Mouse (Mus musculus): Measurements from ENCODE around the gene Mocs3.

The Mocs3 gene

GRCm38 (mm10) chr2:168230026-168230728 lies at the start of gene Mocs3, which contains the start of the genes Gm20716 and Dpm1:
Gene Mocs3, plus strand, starts transcription at chr2:168230622.
Gene Gm20716, minus strand, starts transcription at chr2:168230364.
Gene Dpm1, minus strand, starts transcription at chr2:168230591.
- DNase-seq (ENCODE audit: low spot score in 2 of 2): peak; percentile 85 to 87

- DNase-seq (ENCODE audit: low spot score in 2 of 2): no peak
These were observed 38.6 kb upstream of the Mocs3 start for GRCm38 (mm10) chr2:168191856-168192255.

DNA sequence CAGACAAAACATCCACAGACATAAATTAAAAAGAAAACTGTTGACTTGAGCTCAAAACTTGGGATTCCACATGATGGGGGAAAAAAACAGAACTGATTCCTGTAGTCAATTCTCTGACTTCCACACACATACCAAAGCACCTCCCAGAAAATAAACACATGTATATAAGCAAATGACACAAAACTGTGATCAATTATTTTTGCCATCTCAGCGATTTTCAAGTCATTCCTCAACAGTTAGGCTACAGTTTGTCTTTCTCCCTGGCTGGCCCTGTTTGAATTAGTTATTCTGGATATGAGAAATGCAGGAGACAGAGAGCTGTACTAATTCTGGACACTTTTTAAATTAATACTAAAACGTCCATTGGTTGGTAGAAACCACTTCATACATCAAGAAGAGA lies 36.7 kb upstream of the Mocs3 start:
- DNase-seq (ENCODE audit: low spot score in 2 of 2): no peak

- no peak for DNase-seq (ENCODE audit: low spot score in 2 of 2)
These were observed 34.7 kb upstream of the Mocs3 start for GRCm38 (mm10) chr2:168195721-168196120.

DNA sequence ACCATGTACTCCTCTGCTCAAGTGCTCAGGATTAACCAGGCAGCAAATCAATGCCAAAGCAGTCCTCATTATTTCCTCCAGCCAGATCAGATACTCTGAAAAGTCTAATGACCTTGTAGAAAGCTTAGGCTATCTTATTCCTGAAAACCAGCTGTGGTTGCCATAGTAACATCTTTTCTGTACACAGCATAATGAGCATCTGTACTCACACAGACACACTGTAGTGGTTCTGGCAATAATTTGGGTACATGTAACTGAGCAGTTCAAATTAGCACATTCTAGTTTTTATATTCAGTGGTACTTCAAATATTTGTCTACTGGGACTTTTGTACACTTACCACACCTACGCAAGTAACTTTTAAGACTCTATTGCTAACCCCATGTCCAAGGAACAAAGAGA lies 32.0 kb upstream of the Mocs3 start:
- DNase-seq (ENCODE audit: low spot score in 2 of 2): no peak

DNA sequence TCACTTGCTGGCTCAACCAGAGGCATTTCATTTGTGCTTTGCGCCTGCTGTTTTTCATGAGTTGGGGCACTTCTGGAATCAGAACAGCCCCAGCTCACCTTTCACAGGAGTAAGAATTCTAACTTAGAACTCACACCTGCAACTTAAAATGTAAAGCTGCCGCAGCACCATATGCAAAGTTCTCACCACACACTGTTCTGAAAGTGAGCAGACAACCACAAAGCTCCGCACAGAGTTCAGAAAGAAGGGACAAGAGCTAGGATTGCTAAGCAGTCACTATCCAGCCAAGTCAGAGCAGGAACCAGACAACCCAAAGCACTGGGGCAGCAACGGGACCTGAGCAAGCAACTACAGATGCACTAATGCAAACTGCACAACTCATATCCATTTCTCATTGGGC lies 30.9 kb upstream of the Mocs3 start:
- DNase-seq (ENCODE audit: low spot score in 2 of 2): no peak

DNA sequence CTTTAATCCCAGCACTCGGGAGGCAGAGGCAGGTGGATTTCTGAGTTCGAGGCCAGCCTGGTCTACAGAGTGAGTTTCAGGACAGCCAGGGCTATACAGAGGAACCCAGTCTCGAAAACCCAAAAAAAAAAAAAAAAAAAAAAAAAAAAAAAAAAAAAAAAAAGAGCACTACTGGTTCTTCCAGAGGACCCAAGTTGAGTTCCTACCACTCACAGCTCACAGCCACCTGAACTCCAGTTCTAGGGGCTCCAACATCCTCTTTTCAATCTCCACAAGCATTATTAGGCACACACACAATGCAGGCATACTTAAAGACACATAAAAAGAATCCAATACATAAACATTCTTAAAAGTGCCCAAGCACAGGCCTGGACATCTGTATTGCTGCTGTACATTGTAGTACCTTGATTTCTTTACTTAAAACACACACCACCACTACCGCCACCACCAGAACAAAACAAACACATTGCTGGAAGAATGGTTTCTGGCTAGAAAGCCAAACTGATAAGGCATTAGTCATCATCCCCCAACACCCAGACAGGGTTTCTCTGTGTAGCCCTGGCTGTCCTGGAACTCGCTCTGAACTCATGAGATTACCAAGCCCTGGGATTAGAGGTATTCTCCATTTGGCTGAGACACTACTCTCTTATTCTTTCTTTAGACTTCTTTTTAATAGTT lies 30.3 kb upstream of the Mocs3 start:
- no peak for DNase-seq (ENCODE audit: low spot score in 2 of 2)

GRCm38 (mm10) chr2:168204476-168204999 lies 25.9 kb upstream of the Mocs3 start:
- no peak for DNase-seq (ENCODE audit: low spot score in 2 of 2)

DNA sequence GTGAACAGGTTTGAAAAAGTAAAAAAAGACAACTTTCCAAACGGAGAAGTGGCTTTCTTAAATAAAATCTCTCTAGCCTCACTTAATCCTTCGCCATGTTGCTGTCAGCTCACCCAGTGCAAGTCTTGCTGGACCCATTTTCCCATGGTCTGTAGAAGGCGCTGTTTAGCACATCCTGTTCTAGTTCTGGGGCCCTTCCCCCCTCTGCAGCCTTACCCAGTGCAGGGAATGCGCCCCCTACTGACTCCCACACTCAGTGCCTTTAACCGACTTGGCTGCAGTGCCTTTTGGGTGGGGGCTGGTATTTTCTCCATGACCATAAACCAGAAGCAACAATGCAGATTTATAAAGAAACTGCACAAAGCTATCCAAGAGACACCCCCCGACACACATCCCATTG lies 25.2 kb upstream of the Mocs3 start:
- peak; percentile 89 to 94 for DNase-seq (ENCODE audit: low spot score in 2 of 2)

DNA sequence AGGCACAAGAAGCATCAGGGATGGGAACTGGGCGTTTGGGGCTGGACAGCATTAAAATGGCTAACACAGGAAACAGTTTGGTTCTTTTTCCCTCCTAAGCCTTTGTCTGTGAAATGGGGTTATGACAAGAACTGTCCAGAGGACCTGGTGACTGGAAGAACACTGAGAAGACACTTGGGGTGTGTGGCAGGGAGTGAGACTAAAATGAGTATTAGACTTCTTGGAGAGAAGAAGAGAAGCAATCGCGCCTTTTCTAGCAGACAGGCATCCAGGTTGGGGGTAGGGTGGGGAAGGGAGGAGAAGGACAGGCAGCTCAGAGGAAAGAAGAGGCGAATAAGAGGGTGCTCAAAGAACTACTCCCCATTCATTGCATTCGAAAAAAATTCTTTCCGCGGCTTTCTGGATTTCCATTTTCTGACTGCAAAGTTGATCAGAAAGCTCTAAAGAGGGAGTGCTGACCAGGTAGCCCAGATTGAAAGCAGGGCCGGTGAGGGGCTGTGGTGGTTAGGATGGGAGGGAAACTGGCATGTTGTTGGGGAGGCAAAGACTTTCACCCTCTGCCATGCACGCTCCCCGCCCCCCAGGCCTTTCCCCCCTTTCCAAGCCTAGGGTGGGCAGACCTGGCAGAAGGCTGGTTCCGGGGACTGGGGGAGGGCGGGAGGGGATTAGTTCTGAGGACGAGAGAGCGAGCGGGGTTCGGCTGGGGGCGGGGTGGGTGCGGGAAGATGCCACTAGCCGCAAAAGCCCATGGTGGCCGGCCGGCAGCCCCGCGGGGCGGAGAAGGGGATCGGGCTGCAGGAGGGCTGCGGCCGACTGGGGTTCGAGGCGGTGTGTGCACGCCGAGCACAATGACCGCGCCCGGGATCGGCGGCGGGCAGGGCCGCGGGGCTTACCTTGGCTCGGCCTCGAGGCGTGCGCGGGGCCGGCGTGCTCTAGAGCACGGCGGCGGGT lies 24.5 kb upstream of the Mocs3 start:
- DNase-seq (ENCODE audit: low spot score in 2 of 2): peak in 1 of 2 experiments; percentile 12

- peak; percentile 97 to 99 for DNase-seq (ENCODE audit: low spot score in 2 of 2)
These were observed 23.4 kb upstream of the Mocs3 start, which contains the start of gene Adnp for GRCm38 (mm10) chr2:168206725-168207644. Gene Adnp, minus strand, starts transcription at chr2:168207112.

GRCm38 (mm10) chr2:168207883-168208282 lies 22.5 kb upstream of the Mocs3 start:
- DNase-seq (ENCODE audit: low spot score in 2 of 2): no peak

DNA sequence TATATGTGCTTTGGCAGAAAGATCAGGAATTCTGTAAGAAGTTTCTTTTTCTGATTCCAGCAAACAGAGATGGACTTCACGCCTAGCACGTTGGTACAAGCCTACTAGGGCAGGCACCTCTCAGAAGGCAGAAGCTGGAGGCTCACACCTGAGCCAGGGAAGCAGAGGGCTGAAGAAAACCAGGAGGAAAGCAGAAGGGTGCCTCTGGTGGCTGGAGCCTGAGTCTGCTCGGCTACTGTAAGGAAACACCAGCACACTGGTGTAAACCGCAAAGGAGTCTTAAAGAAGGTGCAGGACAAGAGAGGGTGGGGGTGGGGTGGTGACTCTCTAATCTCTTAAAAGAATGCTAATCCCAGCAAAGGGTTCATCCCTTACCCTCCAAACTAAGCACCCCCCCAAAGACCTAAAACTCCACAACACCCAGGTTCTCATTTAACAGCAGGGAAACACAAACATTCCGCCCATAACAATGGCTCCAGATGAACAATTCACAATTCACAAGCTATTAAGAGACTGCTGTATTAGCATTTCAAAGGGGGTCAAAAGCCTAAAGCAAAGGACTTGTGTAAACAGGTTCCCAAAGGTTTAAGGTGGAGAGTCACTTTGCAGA lies 16.5 kb upstream of the Mocs3 start:
- DNase-seq (ENCODE audit: low spot score in 2 of 2): no peak

GRCm38 (mm10) chr2:168223326-168223725 lies 7.1 kb upstream of the Mocs3 start:
- DNase-seq (ENCODE audit: low spot score in 2 of 2): no peak

DNA sequence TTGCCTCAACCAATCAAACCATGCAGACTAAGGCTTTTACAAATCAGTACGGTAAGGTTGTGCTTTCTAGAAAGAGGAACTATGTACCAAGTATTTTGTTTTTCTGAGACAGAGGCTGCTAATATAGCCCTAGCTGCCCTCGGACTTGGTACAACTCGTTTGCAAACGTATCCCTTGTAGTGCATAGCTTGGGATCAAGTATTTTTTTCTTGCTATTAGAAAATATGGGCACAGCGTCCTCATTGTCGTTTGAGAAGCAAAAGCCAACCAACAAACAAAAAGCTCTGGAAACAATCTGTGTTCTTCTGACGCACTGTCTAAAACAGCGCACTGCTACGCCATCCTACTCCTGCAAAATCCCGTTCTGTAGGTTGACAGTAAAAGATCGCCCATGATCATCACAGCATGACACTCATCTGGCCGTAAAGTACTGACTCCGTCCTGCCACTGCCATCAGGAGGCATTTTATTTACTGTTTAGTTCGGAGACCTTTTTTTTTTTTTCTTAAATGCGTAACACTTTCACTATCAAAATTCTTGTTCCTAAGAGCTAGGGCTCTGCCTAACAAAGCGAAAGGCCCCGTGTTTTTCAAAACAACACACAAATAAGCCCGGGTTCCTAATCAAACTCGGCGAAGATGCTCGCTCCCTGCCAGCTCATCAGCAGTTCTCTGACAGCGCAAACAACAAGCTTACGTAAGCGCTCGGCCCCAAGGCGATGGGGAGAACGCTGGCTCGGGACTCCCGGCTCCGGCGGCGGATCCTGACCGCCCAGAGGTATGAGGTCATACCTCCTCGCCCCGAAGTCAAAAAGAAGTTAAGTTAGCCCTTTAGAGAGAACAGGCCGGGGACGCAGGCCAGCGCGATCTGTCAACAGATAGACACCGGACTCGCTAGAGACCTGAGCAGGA lies 1.1 kb upstream of the Mocs3 start:
- DNase-seq (ENCODE audit: low spot score in 2 of 2): peak in 1 of 2 experiments; percentile 50

DNA sequence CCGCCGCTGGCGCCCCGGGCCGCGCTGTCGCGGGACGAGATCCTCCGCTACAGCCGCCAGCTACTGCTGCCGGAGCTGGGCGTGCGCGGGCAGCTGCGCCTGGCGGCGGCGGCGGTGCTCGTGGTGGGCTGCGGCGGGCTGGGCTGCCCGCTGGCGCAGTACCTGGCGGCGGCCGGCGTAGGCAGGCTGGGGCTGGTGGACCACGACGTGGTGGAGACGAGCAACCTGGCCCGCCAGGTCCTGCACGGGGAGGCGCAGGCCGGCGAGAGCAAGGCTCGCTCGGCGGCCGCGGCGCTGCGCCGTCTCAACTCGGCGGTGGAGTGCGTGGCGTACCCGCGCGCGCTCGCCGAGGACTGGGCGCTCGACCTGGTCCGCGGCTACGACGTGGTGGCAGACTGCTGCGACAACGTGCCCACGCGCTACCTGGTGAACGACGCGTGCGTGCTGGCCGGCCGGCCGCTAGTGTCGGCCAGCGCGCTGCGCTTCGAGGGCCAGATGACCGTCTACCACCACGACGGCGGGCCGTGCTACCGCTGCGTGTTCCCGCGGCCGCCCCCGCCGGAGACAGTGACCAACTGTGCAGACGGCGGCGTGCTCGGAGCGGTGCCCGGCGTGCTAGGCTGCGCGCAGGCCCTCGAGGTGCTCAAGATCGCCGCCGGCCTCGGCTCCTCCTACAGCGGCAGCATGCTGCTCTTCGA lies 500 bp downstream of the Mocs3 start:
- DNase-seq (ENCODE audit: low spot score in 2 of 2): peak in 1 of 2 experiments; percentile 40

DNA sequence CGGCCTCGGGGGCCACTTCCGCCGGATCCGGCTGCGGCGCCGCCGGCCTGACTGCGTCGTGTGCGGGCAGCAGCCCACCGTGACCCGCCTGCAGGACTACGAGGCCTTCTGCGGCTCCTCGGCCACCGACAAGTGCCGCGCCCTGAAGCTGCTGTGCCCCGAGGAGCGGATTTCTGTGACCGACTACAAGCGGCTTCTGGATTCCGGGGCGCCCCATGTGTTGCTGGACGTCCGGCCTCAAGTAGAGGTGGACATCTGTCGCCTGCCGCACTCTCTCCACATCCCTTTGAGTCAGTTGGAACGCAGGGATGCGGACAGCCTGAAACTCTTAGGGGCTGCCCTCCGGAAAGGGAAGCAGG lies 1.0 kb downstream of the Mocs3 start:
- DNase-seq (ENCODE audit: low spot score in 2 of 2): peak in 1 of 2 experiments; percentile 26

GRCm38 (mm10) chr2:168233286-168233685 lies 2.9 kb downstream of the Mocs3 start:
- no peak for DNase-seq (ENCODE audit: low spot score in 2 of 2)

DNA sequence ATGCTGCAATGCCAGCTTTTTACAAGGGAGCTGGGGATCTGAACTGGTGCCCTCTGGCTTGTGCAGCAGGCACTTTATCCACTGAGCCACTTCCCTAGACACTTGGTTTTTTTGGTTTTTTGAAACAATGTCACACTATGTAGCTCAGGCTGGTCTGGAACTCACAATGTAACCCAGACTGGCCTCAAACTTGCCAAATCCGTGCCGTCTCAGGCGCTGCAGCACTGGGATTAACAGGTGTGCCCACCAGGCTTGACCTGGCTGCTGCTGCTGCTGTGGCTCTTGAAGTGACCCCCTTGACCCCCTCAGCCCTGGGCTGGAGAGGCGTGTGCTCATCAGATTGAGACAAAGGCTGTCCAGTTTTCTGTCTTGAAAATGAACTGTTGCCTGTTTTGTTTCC lies 7.9 kb downstream of the Mocs3 start:
- no peak for DNase-seq (ENCODE audit: low spot score in 2 of 2)
